Mouse (Mus musculus) heart, embryonic 12.5 days (tissue): Measurements from ENCODE around the gene Hoxb4. TPM values are rescaled to one million over a fixed set of nuclear protein-coding genes. Genes with fewer than 3 reads are reported as not detected.

Experiments used
- ATAC-seq: fragments of 200-750 bp; cut with Nextera tagmentation; 2 replicates; pipeline ENCODE4 v1.8.0; 2017; ENCODE audit warnings: moderate TSS enrichment, moderate library complexity; ENCODE audit not compliant: insufficient number of reproducible peaks, low FRiP score
- H3K27ac ChIP-seq: fragments of 300-500 bp; sonication (generic); 2 replicates; pipeline ENCODE4 v1.5.1; 2016; ENCODE audit warnings: mild to moderate bottlenecking, moderate library complexity; ENCODE audit not compliant: poor library complexity, severe bottlenecking
- H3K27me3 ChIP-seq: fragments of 300-500 bp; sonication (generic); replicated peaks from 2 replicates; pipeline ENCODE4 v1.6.1; 2016; ENCODE audit warnings: mild to moderate bottlenecking, moderate library complexity
- H3K36me3 ChIP-seq: fragments of 300-500 bp; sonication (generic); 2 replicates; pipeline ENCODE4 v1.6.1; 2016; ENCODE audit warnings: mild to moderate bottlenecking, moderate library complexity
- H3K4me1 ChIP-seq: fragments of 300-500 bp; sonication (generic); replicated peaks from 2 replicates; pipeline ENCODE4 v1.6.1; 2016; ENCODE audit warnings: mild to moderate bottlenecking
- H3K4me2 ChIP-seq: fragments of 300-500 bp; sonication (generic); 2 replicates; pipeline ENCODE4 v1.6.1; 2016; ENCODE audit warnings: mild to moderate bottlenecking, moderate library complexity
- H3K4me3 ChIP-seq: fragments of 300-500 bp; sonication (generic); 2 replicates; pipeline ENCODE4 v1.5.1; 2016; ENCODE audit warnings: mild to moderate bottlenecking
- H3K9ac ChIP-seq: fragments of 300-500 bp; sonication (generic); 2 replicates; pipeline ENCODE4 v1.6.1; 2016; ENCODE audit warnings: mild to moderate bottlenecking, moderate library complexity
- H3K9me3 ChIP-seq: fragments of 300-500 bp; sonication (generic); replicated peaks from 2 replicates; pipeline ENCODE4 v1.6.1; 2016; ENCODE audit warnings: mild to moderate bottlenecking, moderate library complexity
- WGBS: fragments of 180-500 bp; shearing (Covaris S2); methylation state at CpG from one replicate; pipeline ENCODE4 v1.1.7; 2016; 5-methylcytosine and 5-hydroxymethylcytosine counted together
- polyA plus RNA-seq: library from polyadenylated mRNA; unstranded; fragments of >200 nt; fragmentation: Nextera tagmentation; extraction: Ambion mirVana; gene quantifications from 2 replicates; pipeline ENCODE4 v1.2.1, GENCODE M21; 2016

The Hoxb4 gene
- polyA plus RNA-seq, 1 experiment from 2014 or later: 0.32 TPM

DNA sequence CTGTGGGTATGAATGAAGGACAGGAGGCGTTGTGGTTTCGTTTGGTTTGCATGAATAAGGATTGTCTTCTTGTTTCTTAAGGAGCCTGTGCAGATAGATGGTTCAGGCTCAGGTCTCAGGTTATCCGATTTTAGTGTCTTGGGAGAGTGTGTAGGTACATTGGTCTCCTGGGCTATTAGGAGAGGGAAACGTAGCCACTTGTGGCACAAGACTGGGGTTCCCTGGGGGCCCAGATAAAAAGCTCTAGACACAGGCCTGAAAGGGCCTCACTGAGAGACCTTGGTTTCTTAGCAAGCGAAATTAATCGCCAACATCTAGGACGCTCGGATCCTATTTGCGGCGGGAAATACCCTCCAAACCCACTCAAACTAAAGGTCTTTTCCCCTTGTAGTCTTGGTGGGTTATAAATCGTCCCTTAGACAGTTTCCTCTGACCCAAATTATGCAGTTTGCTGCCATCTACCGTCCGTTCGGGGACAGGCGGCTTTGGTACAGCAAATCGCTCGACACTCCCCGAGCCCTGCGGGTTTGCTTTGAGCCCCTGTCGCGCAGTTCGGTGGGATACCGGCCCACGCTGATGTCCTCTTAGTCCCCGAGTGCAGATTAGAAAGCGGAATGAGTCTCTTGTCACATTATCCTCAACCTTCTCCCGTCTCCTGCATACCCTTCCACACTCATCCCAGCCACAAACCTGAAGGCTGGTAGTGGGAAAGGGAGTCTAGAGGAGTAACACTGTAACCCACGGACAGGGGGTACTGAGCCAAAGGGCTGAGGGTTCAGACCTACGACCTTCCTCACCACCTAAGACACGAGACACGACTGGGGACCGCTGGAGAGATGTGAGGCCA lies 23.6 kb upstream of the Hoxb4 start:
- Histone ChIP-seq H3K4me2 (no peak overlapping the region), H3K27me3 (peaks cover 96% of the 10 kb centered on the region), H3K9ac (no peak overlapping the region), H3K4me1 (peaks cover 10% of the 10 kb centered on the region), H3K27ac (no peak overlapping the region), H3K9me3 (no peaks in the 10 kb centered on the region), H3K36me3 (no peaks in the 10 kb centered on the region), H3K4me3 (no peak overlapping the region)
- ATAC-seq: 0 out of 2 replicates have a peak, but pooled peaks have one; percentile 29
- WGBS: 1% methylated on average over 32 of the region's 32 CpGs

DNA sequence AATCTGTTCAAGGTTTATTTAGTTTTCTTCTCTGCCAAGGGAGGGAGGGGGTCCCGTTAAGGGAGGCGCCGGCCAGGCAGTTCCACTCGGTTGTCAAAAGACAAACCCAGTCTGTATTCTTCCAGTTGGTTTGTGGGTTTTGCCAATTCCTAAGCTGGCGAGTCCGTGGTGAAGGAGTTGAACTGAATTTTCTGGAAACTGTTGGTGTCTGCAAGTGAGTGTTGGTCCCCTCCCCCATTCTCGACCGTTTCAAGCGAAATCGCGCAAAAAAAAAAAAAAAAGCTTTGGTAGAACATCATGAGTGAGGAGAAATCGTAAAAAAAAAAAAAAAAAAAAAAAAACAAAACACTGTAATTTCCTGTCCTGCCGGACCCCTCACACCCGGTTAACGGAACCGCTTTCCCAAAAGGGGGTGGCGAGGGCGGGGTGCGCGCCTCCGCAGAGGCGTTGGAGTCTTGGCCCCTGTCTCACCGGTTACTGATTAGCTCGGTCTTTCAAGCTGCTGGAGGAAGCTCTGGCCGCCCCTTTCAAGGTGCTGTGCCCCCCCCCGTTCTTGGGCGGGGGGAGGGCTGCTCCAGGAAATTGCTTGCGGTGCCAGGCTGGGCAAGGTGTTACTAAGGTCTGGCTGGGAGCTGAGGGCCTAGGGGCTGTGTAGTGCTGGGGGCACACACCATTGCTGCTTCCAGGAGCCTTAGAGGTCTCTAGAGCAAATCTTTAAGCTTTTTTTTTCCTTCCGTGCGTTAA lies 22.8 kb upstream of the Hoxb4 start:
- H3K4me1 ChIP-seq: peaks cover 11% of the 10 kb centered on the region
- H3K4me2 ChIP-seq: no peak overlapping the region
- no peak for ATAC-seq
- no peaks in the 10 kb centered on the region for H3K36me3 ChIP-seq
- H3K4me3 ChIP-seq: no peak overlapping the region
- H3K9me3 ChIP-seq: no peaks in the 10 kb centered on the region
- no peak overlapping the region for H3K27ac ChIP-seq
- peaks cover 96% of the 10 kb centered on the region for H3K27me3 ChIP-seq
- H3K9ac ChIP-seq: no peak overlapping the region
- WGBS: under 1% methylated on average over 30 of the region's 30 CpGs

DNA sequence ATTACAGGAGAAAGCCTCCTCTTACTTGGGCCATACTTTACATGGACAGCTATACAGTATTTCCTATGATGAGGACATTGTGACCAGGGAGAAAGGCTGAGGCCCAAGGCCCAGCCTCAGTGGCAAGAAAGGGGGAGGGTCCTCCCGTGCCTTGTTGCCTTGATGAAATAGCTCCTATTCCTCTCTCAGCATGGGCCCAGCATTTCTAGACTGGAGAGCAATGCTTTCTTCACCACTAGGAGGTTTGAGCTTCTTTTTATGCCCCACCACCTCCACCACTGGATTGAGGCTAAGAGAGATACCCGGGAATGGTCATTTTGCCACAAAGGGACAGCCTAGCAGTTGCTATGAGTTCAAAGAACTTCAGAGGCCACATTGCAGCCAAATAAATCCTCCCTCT lies 21.1 kb upstream of the Hoxb4 start:
- Histone ChIP-seq H3K4me1 (peaks cover 18% of the 10 kb centered on the region), H3K4me2 (no peak overlapping the region), H3K27ac (no peak overlapping the region), H3K9ac (no peak overlapping the region), H3K36me3 (no peaks in the 10 kb centered on the region), H3K4me3 (no peak overlapping the region), H3K9me3 (no peaks in the 10 kb centered on the region), H3K27me3 (peaks cover 99% of the 10 kb centered on the region)
- 8% methylated on average over 2 of the region's 2 CpGs for WGBS
- ATAC-seq: no peak

DNA sequence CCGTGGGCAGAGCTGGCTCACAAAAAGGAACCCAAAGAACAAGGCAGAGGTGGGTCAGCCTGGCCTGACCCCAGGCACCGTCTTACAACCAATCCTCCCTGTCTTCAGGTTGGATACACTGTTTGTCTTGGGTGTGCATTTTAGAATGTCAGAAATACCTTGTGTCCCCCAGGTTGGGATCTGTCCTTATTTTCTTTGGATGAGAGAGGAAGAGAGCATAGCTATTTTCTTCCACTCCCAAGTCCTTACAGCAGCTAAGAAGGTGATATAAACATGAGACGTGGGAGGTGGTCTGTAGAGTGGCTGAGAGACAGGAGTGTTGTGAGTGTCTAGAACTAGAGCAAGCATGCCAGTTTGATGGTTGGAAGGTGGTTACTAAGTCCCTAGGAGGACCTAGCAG lies 20.6 kb upstream of the Hoxb4 start:
- Histone ChIP-seq H3K27me3 (peaks cover 99% of the 10 kb centered on the region), H3K4me1 (peaks cover 18% of the 10 kb centered on the region), H3K4me2 (no peak overlapping the region), H3K9ac (no peak overlapping the region), H3K9me3 (no peaks in the 10 kb centered on the region), H3K27ac (no peak overlapping the region), H3K36me3 (no peaks in the 10 kb centered on the region), H3K4me3 (no peak overlapping the region)
- no peak for ATAC-seq
- 5% methylated on average over 3 of the region's 3 CpGs for WGBS

DNA sequence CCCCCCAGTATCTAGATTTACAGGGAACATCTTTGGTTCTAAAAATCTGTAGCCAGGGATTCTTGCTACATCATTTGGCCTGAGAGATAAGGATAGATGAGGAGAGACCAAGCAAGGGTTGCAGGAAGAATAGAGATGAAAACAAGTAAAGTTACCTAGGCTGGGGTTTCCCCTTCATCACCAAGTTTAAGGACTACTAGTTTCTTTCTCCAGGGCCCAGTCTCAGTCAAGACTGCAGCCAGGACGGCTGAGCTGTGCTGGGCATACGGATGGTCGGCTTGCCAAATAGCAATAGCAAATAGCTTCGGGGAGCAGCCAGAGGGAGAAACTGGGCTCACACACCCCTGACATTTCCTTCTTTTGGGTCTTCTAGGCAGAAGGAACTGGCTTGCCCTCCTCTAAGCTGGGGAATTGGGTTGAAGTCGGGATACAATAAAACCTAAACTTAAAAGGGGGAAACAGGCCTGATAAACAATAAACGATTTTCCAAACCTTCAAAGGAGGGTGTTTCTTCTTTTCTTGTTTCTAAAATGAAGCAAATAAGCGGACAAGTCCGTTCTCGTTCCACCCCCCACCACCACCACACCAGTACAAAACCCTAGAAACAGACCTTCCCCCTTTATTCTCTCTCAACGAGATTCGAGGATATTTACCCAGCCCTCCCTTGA lies 20.0 kb upstream of the Hoxb4 start:
- ATAC-seq: no peak
- WGBS: 4% methylated on average over 11 of the region's 11 CpGs
- Histone ChIP-seq H3K9me3 (no peaks in the 10 kb centered on the region), H3K9ac (no peak overlapping the region), H3K36me3 (no peaks in the 10 kb centered on the region), H3K4me2 (no peak overlapping the region), H3K4me3 (no peak overlapping the region), H3K27me3 (peaks cover 99% of the 10 kb centered on the region), H3K27ac (no peak overlapping the region), H3K4me1 (peaks cover 18% of the 10 kb centered on the region)

DNA sequence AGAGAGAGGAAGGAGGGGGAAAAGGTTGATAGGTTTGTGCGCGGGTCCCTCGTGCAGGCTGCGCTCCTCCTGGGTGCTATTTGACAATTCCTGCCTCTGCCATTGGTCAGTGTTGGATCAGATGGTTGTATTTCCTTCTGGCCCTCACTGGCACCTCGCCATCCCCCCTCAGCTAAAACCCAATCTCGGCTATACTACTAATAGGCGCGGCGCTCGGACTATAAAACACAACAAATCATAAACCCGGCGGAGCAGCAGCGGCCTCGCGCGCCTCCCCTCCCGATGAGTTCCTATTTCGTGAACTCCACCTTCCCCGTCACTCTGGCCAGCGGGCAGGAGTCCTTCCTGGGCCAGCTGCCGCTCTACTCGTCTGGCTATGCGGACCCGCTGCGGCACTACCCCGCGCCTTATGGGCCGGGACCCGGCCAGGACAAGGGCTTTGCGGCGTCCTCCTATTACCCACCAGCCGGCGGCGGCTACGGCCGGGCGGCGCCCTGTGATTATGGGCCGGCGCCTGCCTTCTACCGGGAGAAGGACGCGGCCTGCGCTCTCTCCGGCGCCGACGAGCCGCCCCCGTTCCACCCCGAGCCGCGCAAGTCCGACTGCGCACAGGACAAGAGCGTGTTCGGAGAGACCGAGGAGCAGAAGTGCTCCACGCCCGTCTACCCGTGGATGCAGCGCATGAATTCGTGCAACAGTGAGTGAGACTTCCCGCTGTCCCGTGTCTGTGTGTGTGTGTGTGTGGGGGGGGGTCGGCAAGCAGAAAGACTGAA lies 19.0 kb upstream of the Hoxb4 start:
- peak overlapping the region; percentile 47 for H3K4me2 ChIP-seq
- no peaks in the 10 kb centered on the region for H3K36me3 ChIP-seq
- no peaks in the 10 kb centered on the region for H3K9me3 ChIP-seq
- ATAC-seq: no peak
- H3K27ac ChIP-seq: no peak overlapping the region
- H3K9ac ChIP-seq: no peak overlapping the region
- H3K4me3 ChIP-seq: peak overlapping the region; percentile 31
- H3K27me3 ChIP-seq: peaks cover 99% of the 10 kb centered on the region
- under 1% methylated on average over 66 of the region's 66 CpGs for WGBS
- peaks cover 22% of the 10 kb centered on the region for H3K4me1 ChIP-seq

DNA sequence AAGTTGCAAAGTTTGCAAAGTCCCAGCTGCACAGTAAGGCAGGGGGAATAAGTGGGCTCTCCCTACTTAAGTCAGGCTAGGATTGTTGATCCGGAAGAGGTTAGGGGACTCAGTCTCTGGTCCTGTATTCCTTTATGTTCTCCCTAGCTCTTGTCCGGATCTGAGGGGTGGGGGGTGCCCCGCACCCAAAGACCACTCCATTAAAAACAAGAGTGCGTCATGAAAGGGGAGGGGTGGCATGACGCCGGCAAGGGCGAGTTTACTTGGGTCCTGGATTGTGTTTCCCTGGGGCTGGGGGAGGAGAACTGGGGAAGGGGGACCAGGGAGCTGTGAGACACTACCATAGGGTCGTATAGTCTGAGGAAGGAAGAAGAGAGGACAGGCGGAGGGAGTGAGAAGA lies 18.3 kb upstream of the Hoxb4 start:
- peaks cover 20% of the 10 kb centered on the region for H3K4me1 ChIP-seq
- no peak overlapping the region for H3K9ac ChIP-seq
- H3K9me3 ChIP-seq: no peaks in the 10 kb centered on the region
- no peaks in the 10 kb centered on the region for H3K36me3 ChIP-seq
- no peak for ATAC-seq
- H3K27ac ChIP-seq: no peak overlapping the region
- under 1% methylated on average over 9 of the region's 9 CpGs for WGBS
- H3K4me3 ChIP-seq: no peak overlapping the region
- peaks cover 98% of the 10 kb centered on the region for H3K27me3 ChIP-seq
- no peak overlapping the region for H3K4me2 ChIP-seq

DNA sequence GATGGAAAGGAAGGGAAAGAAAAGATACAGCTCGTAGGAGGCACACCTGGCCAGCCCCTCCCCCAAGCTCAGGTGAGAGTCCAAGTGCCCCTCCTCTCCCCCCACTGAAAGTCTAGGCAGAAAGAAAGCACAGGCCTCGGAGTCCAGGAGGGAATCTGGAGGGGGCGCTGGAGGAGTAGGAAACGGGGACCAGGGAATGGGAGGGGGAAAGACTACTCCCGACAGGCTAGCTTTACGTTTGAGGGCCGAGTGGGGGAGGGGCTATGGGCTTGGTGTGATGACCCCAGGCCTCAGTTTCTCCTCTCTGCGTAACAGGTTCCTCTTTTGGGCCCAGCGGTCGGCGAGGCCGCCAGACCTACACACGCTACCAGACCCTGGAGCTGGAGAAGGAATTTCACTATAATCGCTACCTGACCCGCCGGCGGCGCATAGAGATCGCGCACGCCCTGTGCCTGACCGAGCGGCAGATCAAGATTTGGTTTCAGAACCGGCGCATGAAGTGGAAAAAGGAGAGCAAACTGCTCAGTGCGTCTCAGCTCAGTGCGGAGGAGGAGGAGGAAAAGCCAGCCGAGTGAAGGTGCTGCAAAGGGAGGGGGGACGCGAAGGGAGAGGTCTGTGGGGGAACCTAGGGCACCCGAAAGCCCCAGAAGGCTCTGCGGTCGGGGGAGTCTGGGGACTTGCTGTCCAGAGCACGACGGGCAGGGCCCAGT lies 17.6 kb upstream of the Hoxb4 start:
- H3K9ac ChIP-seq: no peak overlapping the region
- H3K4me1 ChIP-seq: peaks cover 18% of the 10 kb centered on the region
- H3K36me3 ChIP-seq: no peaks in the 10 kb centered on the region
- ATAC-seq: 0 out of 2 replicates have a peak, but pooled peaks have one; percentile 4
- peak overlapping the region; percentile 4; the same call in 1 of the 2 replicates for H3K4me3 ChIP-seq
- H3K9me3 ChIP-seq: no peaks in the 10 kb centered on the region
- no peak overlapping the region for H3K27ac ChIP-seq
- H3K27me3 ChIP-seq: peaks cover 99% of the 10 kb centered on the region
- under 1% methylated on average over 35 of the region's 35 CpGs for WGBS
- H3K4me2 ChIP-seq: peak overlapping the region; percentile 14; the same call in 1 of the 2 replicates

DNA sequence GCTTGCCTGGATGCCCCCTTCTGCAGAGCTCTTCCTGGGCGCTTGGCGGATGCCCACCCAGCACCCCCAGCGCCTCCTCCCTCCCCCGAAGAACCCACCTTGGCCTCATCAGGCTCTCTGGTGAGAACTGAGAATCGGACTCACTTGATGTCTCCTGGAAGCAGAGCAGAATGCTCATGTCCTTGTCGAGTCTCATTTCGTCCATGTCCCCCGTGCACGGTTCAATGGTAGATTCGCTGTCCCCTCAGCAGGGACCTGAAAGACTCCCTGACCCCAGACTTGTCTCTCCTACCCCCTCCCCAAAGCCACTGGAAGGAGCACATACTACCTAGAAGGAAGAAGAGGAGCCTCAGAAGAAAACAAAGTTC lies 17.0 kb upstream of the Hoxb4 start:
- Histone ChIP-seq H3K36me3 (no peaks in the 10 kb centered on the region), H3K27me3 (peaks cover 99% of the 10 kb centered on the region), H3K9ac (no peak overlapping the region), H3K27ac (no peak overlapping the region), H3K4me3 (peak overlapping the region; percentile 4; the same call in 1 of the 2 replicates), H3K9me3 (no peaks in the 10 kb centered on the region), H3K4me2 (peak overlapping the region; percentile 14; the same call in 1 of the 2 replicates), H3K4me1 (peaks cover 18% of the 10 kb centered on the region)
- 7% methylated on average over 10 of the region's 10 CpGs for WGBS
- ATAC-seq: no peak

DNA sequence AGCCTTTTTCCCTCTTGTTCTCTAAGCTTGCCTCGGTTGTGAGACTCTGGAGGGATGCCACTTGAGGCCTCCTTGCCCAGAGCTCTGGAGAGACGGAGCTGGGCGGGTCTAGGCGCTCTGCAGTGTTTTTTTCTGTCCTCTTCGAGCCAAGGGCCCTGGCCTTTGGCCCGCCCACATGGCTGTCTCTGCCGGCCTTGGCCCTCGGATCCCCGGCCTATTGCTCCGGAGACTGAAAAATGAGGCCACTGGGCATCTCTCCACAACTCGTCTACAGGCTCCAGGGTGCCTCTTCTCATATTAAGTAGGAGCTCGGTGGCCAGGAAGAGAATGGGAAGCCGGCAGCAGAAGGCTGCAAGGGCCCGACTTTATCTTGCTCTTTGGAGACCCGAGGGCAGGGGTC lies 16.2 kb upstream of the Hoxb4 start:
- H3K4me3 ChIP-seq: no peak overlapping the region
- H3K4me2 ChIP-seq: no peak overlapping the region
- peaks cover 99% of the 10 kb centered on the region for H3K27me3 ChIP-seq
- ATAC-seq: no peak
- H3K36me3 ChIP-seq: no peaks in the 10 kb centered on the region
- H3K9me3 ChIP-seq: no peaks in the 10 kb centered on the region
- WGBS: 2% methylated on average over 15 of the region's 15 CpGs
- H3K27ac ChIP-seq: no peak overlapping the region
- peaks cover 18% of the 10 kb centered on the region for H3K4me1 ChIP-seq
- no peak overlapping the region for H3K9ac ChIP-seq
